Mouse (Mus musculus): Measurements from ENCODE around the gene Vmn2r8.

- TF ChIP-seq POLR2A (IDR thresholded peaks at IDR 0.05; ENCODE audit: borderline replicate concordance, extremely low read depth, insufficient read depth, insufficient read length, poor library complexity, severe bottlenecking) (no peak), CTCF (IDR thresholded peaks at IDR 0.05; ENCODE audit: borderline replicate concordance, extremely low read depth, insufficient read depth, insufficient read length) (no peak)
Observed at GRCm38 (mm10) chr5:108750328-108751210, 58.1 kb downstream of the Vmn2r8 start.
